Mouse (Mus musculus): Measurements from ENCODE around the gene Adamts17.

GRCm38 (mm10) chr7:66847299-66847698 is 7.8 kb downstream of the Adamts17 start:
- no peak for TF ChIP-seq CTCF (IDR thresholded peaks at IDR 0.05; ENCODE audit: low read depth)
- no peak for TF ChIP-seq EP300 (IDR thresholded peaks at IDR 0.05; ENCODE audit: low read depth)
